Mouse (Mus musculus): ENCODE measurements around the gene Tspan31.
"Not testable (repeated sequence)": the region's sequence is repeated elsewhere in the genome, so short reads cannot be mapped to it uniquely, and the experiment has no call there.

The Tspan31 gene

DNA sequence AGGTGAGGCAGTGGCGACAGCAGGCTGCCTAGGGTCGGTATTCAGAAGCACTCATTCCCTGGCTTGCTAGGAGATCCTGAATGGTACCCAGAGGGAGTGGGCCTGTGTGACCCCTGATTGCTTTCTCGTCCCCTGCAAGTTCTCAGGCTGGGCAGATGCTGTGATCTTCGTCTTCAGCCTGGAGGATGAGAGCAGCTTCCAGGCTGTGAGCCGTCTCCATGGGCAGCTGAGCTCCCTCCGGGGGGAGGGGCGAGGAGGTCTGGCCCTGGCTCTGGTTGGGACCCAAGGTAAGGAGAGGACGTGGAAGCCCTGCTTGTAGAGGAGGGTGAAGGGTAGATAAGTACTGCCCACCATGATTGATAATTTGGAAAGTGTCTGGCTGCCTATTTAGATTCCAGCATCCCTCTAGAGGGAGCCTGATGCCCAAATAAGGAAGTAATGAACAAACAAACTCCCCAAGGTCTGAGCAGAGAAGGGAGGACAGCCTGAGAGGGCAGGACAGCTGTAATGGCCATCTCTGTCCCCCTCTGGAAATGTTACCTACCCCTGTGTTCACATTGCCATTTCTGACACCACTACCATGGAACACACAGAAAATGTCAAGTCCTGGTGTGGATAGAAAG is 13.3 kb upstream of the Tspan31 start:
- DNase-seq (ENCODE audit: low read depth), result no peak

DNA sequence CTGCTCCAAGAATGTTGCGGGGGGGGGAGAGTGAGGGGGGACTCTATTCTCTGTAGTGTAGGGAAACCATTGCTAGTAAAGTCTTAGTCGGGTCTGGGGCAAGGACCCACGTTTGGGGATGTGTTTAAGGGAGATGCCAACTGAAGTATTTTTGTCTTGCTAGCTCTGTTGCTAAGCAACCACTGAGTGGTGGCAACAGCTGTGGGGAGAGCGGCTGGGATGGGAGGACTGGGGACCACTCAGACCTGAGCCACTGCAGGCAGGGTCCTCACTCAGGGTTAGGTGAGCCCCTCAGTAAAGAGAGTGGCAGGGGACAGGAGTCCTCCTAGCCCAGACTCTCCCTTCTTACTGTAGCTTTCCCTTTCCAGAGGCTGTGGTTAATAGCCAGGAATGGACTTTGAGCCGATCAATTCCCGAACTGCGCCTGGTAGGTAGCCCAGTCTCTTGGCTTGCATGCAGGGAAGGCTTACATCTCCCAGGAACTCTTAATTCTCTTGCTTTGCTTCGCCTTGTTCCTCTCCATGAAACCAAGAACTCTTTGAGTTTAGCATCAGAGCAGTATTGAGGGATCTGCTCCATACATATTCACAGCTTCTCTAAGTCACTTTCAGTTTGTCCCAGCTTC is 12.0 kb upstream of the Tspan31 start:
- no peak for DNase-seq (ENCODE audit: low read depth)

DNA sequence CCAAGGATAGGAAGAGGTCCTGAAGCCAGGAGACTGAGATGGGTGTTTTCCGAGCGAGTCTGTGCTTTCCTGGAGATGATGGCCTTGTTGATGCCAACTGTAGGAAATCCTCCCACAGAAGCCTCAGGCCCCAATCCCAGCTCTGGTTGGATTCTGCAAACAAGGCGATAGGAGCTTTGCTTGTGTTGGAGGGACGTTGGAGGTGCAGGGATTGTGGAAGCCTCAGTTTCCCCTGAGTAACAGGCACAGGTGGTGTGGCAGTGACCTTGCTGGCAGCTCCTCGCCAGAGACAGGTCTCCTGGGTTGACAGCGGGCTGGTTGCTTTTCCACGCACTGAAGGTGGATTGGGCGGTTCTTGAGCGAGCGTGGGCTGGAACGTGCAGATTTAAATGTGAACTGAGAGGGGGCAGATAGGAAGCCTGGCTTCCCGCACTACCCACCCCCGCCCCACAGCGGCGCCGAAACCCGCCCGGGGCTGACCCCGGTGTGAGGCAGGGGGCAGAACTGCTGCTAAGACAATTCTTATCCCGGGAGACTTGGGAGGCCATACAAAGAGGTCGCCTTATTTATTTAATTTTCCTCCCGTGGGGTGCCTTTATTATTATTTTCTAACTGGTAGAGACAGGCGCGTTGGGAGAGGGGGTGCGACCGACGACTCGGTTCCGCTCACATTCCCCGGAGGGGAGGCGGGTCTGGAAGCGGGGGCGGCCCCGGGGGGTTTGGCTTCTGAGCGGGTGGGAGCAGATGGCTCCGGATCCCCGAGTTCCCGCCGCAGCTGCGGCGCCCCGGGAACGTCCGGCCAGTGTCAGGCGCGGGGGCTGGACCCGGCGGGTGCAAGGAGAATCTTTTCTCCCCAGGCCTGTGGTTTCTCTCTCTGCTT is 11.1 kb upstream of the Tspan31 start:
- no peak for DNase-seq (ENCODE audit: low read depth)

DNA sequence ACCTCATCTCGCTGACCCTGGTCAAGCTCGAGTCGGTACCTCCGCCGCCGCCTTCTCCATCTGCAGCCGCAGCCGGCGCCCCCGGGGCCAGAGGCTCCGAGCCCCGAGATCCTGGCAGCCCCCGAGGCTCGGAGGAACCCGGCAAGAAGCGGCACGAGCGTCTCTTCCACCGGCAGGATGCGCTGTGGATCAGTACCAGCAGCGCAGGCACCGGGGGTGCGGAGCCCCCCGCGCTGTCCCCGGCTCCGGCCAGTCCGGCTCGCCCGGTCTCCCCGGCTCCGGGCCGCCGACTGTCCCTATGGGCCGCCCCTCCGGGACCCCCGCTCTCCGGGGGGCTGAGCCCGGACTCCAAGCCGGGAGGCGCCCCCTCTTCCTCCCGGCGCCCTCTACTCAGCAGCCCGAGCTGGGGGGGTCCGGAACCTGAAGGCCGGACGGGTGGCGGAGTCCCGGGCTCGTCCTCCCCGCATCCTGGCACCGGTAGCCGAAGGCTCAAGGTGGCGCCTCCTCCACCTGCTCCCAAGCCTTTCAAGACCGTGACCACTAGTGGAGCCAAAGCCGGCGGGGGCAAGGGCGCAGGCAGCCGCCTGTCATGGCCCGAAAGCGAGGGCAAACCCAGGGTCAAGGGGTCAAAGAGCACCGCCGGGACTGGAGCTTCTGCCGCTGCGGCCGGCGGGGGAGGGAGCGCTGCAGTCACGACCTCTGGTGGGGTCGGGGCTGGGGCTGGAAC is 9.8 kb upstream of the Tspan31 start:
- no peak for DNase-seq (ENCODE audit: low read depth)

DNA sequence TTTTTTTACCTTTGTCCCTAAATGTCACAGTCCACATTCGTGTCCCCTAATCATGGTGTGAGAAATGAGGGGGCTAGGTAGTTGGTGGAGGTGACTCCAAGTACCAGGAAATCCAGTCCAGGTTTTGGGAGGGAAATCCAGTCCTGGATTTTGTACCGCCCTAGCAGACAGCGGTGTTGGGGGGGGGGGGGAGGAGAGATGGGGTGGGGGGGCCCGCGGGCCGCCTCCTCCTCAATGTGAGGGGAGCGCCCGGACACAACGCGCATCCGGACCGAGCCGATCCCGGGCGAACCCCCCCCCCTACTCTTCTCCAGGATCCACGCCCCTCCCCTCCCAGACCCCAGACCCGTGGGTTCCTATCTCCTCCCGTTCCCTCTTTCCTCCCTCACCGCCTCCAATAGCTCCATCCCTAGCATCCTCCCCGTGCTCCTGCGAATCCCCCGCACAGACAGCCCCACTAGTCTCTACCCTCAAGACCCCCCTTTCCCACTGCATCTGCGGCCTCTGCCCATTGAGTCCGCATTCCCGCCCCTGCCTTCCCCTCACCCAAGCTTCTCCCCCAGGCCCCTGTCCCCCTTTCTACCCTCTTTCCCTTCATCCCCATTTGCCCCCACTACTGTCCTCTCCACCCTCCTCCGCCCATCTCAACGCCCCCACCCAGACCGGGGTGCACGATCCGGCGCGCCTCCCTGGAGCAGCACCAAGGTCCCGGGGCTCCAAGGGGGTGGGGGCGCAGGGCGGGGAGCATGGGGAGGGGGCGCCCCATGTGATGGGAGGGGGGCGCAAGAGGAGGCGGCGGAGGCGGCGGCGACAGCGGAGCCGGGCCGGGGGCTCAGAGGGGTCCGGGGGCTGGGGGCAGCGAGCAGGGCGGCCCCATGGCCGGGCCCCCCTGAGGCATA is 8.9 kb upstream of the Tspan31 start:
- DNase-seq (ENCODE audit: low read depth), result no peak

DNA sequence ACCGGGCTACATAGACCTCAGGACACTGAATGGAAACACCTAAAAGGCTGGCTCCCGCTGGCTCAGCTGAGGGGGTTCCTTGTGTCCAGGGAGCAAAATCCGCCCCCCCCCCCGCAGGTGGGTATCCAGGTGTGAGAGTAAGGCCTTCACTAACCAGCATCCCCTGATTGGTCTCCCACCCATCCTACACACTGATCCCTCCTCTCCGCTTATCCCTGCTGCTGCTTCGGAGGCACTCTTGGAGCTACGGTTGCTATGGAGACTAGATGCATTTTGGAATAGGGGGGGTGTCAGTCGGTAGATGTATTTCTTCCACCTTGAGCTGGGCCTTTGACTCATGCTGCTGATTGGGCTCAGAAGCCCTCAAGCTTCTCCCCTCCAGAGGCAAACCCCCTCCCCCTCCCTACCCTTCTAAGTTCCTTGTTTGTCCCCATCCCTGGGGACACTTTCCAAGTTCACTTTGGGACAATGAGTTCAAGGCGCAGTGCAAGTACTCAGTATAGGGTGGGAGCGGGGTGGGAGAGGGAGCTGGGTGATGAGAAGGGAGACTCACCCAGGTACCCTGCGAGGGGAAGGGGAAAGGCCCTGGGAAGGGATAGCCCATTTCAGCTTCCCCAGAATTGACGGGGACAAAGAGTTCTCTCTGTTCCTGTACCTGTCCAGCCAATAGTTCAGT is 8.1 kb upstream of the Tspan31 start:
- no peak for DNase-seq (ENCODE audit: low read depth)

DNA sequence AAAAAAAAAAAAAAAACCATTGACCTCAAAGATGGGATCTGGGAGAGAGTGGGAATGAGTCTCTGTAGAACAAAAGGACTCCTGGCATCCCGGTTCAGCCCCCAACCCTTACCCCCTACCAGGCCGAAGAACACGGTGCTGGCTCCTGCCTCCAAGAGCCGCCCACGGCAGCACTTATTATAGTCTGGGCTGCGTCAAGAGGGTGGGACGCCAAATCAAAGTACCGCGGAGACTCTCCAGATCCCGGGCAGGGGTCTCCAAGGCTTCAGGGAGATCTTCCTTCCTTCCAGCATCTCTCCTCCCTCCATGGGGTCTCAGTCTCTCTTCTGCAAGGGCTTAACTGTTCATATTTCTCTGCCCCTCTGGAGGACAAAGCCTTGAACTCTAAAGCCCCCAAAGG is 7.5 kb upstream of the Tspan31 start:
- no peak for DNase-seq (ENCODE audit: low read depth)

DNA sequence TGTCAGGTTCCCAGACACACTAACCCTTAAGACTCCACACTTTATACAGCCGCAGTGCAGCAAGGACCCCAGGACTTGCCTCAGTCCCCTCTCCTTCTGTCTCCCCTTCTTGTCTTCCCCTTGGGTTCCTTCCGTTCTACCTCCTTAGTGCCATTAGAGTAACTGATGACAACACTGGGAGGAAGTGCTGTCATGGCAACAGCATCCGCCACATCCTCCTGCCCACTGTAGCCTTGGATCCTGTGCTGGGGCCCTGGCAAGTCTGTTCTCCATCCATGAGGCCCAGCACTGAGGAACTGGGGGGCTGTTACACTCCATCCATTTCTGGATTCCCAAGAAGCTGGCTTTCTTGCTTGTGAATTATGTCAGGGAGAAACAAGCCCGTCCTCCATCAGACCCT is 6.0 kb upstream of the Tspan31 start:
- no peak for DNase-seq (ENCODE audit: low read depth)

DNA sequence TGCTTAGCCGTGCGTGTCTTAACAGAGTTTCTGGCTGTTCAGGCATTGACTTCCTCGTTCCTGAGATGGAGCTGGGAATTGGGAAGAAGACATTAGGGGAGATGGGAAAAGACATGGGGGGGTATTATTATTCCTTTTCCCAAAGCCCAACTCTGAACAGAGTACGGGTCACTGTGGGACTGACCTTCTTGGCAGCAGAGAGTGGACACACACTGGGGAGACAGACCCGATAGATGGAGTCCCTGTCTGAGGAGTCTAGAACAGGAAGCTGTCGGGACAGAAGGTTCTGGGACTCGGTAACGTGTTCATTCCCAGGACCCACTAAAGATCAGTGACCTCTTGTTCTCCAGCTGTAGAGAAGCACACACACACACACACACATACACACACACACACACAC is 5.6 kb upstream of the Tspan31 start:
- no peak for DNase-seq (ENCODE audit: low read depth)

DNA sequence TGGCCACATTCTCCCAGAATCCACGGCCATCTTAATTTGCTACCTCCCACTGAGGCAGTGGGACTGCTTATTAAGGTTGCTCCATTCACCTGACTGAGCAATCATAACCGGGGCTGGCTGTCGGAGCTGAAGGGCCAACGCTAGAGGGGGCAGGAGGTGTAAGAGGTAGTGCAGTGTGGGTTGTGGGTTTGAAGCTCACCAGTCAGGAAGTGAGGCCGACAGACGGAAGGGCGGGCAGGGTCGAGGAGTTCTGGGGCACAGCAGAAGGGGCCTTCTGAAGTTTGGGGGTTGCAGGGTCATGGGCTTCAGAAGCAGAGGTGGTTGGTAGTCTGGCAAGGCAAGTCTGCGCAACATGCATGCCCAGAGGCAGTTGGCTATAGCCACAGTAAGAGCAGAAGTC is 5.0 kb upstream of the Tspan31 start, which contains the start of gene Agap2:
Agap2 (plus strand) TSS at position 205 of the 400 bp plus-strand sequence.
- no peak for DNase-seq (ENCODE audit: low read depth)

DNA sequence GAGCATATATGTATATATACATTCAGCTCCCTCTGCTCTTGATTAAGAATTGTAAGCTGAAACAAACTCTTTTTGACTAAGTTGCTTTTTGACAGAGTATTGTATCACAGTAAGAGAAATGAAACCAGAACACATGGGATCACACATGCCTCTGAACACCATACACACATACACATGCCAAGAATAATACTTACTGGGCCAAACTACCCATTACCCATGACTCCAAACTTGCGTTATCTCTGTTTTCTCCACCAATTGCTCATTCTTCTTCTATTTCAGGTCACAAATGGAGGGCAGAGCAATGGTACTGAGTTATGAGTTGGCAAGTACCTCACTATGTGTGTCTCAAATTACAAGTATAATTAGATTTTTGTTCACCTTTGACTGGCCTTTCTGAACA is 3.9 kb upstream of the Tspan31 start:
- no peak for DNase-seq (ENCODE audit: low read depth)

DNA sequence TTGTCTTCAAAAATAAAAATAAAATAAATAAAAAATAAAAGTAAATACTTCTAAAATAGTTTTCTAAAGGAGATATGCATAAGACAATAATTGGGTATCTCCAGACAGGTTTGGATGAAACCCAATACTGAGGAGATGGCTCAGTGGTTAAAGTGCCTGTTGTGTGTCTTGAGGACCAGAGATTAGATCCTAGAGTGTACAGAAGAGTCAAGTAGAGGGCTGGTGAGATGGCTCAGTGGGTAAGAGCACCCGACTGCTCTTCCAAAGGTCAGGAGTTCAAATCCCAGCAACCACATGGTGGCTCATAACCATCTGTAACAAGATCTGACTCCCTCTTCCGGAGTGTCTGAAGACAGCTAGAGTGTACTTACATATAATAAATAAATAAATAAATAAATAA is 2.9 kb upstream of the Tspan31 start:
- not testable (repeated sequence) for DNase-seq (ENCODE audit: low read depth)

DNA sequence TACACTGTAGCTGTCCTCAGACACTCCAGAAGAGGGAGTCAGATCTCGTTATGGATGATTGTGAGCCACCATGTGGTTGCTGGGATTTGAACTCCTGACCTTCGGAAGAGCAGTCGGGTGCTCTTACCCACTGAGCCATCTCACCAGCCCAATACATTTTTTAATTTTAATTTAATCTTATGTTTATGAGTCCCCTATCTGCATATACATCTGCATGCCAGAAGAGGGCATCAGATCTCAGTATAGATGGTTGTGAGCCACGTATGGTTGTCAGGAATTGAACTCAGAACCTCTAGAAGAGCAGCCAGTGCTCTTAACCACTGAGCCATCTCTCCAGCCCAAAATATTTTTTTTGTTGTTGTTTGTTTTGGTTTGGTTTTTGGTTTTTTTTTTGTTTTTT is 2.2 kb upstream of the Tspan31 start:
- not testable (repeated sequence) for DNase-seq (ENCODE audit: low read depth)

DNA sequence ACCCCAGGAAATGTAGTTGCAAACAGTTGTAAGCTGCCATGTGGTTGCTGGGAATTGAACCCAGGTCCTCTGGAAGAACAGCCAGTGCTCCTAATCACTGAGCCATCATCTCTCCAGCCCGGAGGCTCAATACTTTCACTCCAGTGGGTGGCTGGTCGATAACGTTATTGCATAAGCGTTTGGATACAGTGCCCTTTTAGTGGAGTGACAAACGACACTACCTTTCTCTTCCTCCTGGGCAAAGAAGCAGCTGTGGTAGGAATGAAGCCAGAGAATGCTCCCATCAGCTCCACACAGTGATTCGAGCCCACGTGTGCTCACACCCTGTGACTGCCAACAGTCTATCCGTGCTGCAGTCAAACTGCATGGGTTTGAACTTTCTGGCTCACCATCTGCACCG is 1.1 kb upstream of the Tspan31 start:
- DNase-seq (ENCODE audit: low read depth), result no peak

DNA sequence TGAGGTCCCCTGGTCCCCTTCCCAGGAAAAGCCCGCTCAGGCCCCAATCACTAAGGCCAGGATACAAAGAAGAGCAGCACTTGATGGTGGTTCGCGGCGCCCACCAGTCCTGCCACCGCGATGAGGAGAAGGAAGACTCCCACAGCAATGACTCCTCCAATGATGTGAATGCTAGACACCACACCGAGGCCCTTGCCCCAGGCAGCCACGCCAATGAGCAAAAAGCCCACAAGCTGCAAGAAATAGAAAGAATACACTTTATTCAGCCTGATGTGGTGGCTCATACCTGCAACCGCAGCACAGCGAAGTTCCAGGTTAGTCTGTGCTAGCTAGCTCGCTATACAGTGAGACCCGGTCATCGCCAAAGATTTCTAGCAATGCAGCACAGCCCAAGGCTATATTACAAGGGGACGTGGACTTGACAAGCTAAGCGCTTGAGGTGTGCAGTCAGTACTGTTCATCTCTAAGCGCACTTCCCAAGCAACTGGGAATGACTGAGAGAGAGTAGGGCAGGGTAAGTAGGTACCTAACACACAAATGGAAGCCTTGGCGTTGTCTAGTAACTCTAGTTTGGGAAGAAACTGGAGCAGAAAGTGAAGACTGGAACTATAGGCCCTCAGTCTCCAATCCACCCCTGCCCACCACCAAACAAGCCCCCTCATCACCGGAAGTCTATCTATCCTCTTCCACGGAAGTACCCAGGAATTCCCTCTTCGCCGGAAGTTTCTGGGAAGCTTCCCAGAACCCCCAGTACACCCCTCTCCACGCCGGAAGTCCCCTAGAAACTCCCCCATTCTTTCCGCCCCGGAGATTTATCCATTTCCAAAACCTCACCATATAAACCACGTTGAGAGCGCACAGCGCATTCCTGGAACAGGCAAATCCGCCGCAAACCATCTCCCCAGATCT is 529 bp downstream of the Tspan31 start:
- no peak for DNase-seq (ENCODE audit: low read depth)

DNA sequence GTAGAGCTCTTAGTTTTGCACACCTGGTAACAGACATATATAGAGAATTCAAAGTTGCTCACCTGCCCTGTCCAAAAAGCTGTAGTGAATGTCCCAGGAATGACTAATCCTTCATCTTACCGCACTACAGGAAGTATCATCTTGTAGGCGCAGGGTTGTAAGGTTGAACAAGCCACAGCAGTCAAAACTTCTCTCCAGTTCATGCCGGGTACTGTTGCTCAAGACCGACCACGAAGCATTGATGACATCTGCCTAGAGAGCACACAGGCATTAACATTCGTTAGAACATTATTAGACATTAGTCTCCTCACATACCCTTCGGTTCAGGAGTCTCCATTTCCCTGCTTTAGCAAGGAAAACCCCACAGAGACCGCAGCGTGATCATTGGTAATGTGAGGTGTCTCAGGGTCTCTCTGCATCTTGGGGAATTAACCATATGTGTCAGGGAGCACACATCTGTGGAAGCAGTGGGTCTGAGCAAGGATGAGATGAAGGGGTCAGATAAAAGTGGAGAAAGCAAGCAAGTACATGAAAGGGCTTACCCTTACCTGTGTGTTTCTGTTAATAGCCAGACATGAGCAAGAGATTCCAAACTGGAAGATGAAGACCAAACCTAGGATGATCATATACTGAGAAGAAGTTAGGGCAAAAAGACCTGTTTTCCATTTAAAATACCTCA is 1.6 kb downstream of the Tspan31 start:
- DNase-seq (ENCODE audit: low read depth), result no peak

DNA sequence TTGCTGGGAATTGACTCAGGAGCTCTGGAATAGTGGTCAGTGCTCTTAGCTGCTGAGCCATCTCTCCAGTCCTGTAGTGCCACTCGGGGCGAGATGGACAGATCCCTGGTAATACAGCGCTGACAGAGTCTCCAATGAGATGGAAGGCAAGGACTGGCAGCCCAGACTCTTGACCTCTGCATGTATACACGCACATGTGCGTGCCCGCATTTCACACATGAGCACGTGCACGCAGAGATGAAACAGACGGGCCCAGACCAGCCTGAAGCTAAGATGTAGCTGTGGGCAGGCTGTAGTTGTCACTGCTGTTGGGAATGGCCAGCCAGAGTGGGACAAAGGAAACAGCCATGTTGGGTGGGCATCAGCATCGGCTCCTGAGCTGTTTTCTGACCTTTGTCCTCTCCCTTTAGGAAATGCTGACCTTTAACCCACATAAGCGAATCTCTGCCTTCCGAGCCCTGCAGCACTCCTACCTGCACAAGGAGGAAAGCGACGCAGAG is 3.5 kb downstream of the Tspan31 start:
- no peak for DNase-seq (ENCODE audit: low read depth)

DNA sequence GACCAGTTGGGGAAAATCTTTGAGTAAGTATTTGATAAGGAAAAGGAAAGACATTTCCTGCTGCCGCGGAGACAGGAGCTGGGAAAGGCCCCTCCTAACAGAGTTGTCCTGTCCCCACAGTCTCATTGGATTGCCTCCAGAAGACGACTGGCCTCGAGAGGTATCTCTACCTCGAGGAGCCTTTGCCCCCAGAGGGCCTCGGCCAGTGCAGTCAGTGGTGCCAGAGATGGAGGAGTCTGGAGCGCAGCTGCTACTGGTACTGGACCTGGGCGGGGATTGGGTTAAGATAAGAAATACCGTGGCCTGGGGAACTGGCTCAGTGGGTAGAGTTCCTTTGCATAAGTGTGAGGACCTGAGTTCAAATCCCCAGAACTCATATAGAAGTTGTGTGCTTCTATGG is 4.1 kb downstream of the Tspan31 start:
- no peak for DNase-seq (ENCODE audit: low read depth)
